Mouse (Mus musculus): ENCODE measurements around the gene Tprg.

The Tprg gene

GRCm38 (mm10) chr16:25296746-25297145 lies 10.1 kb downstream of the Tprg start:
- TF ChIP-seq GATA4 (IDR thresholded peaks at IDR 0.05; ENCODE audit: insufficient replicate concordance, low read length): no peak

GRCm38 (mm10) chr16:25298204-25298603 lies 11.6 kb downstream of the Tprg start:
- no peak for TF ChIP-seq GATA4 (IDR thresholded peaks at IDR 0.05; ENCODE audit: insufficient replicate concordance, low read length)

- no peak for TF ChIP-seq GATA4 (IDR thresholded peaks at IDR 0.05; ENCODE audit: insufficient replicate concordance, low read length)
Observed at GRCm38 (mm10) chr16:25302616-25303015, 16.0 kb downstream of the Tprg start.

GRCm38 (mm10) chr16:25314006-25314405 lies 27.4 kb downstream of the Tprg start:
- no peak for TF ChIP-seq GATA4 (IDR thresholded peaks at IDR 0.05; ENCODE audit: insufficient replicate concordance, low read length)

DNA sequence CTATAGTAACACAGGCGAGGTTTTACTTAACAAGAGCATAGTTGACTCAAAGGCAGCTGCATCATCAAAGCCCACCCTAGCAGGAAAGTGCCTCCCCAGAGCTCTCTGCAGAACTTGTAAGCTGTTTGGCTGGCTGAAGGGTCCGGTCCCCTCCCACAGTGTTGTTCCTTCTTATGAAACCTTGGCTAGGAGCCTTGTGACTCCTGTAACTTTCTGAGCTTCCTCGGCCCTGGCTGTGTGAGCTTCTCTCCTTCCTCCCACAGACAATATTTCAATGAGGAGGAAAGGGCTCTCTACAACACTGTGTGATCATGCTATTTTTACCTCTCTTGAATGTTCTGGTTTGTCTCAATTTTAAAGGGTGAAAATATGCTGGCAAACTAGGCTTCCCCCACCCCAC lies 28.5 kb downstream of the Tprg start:
- no peak for TF ChIP-seq GATA4 (IDR thresholded peaks at IDR 0.05; ENCODE audit: insufficient replicate concordance, low read length)

- TF ChIP-seq GATA4 (IDR thresholded peaks at IDR 0.05; ENCODE audit: insufficient replicate concordance, low read length): no peak
Observed at GRCm38 (mm10) chr16:25325631-25326238, 39.1 kb downstream of the Tprg start.

GRCm38 (mm10) chr16:25333279-25334219 lies 46.9 kb downstream of the Tprg start:
- TF ChIP-seq GATA4 (IDR thresholded peaks at IDR 0.05; ENCODE audit: insufficient replicate concordance, low read length): no peak

- TF ChIP-seq GATA4 (IDR thresholded peaks at IDR 0.05; ENCODE audit: insufficient replicate concordance, low read length): no peak
Observed at GRCm38 (mm10) chr16:25335058-25335703, 48.6 kb downstream of the Tprg start.

DNA sequence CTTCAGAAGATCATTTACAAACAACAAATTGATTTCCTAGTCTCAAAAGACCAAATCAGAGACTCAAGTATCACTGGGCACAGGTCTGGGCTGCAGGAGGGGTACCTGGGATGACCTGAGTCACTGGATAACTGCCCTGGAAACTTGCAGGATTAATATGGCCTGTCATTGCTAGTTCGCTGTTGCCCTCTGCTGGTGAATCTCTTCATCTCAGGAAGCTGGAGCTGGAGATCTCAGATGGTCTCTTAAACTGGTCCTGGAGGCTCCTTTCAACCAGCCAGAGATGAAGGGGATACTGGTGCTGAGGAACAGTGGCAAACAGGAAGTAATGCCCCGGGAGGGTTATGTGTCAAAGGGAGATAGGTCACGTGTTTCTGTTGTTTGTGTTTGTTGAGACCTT lies 63.0 kb downstream of the Tprg start:
- TF ChIP-seq GATA4 (IDR thresholded peaks at IDR 0.05; ENCODE audit: insufficient replicate concordance, low read length): no peak

DNA sequence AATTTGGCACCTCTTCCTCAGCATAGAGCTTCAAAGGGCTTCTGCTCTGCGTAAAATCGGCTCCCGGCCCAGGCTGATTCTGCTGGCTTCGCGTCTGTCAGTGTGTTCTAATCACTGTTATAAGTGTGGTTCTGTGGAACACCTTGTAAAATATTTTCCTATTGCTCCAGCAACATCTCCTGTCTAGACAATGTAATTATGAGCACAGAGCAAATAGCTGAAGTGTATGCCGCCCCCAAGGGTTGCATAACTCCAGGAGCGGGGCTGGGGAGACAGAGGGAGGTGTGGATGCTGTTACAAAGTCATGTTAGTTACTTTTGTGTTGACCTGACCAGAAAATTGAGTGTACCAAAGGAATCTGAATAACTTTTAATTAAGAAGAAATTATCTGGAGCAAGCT lies 81.2 kb downstream of the Tprg start:
- no peak for TF ChIP-seq GATA4 (IDR thresholded peaks at IDR 0.05; ENCODE audit: insufficient replicate concordance, low read length)

DNA sequence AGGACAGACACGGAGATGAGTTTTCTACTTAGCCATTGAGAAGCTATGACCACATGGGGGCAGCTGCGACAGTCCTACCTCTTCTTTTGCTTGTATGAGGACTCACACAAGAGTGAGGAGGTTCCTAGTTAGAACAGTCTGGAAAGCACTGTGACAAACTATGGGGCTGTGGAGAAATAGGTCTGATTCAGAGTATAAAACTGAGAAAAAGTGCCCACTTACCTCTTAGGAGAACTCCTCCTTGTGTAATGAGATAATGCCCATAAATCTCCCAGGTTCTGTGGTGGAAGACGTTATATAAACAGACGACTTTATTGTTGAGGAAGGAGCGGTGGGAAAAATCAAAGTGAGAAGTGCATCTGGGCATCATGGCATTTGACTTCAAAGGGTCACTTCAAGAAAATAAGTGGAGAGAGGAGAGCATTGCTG lies 83.4 kb downstream of the Tprg start:
- no peak for TF ChIP-seq GATA4 (IDR thresholded peaks at IDR 0.05; ENCODE audit: insufficient replicate concordance, low read length)

DNA sequence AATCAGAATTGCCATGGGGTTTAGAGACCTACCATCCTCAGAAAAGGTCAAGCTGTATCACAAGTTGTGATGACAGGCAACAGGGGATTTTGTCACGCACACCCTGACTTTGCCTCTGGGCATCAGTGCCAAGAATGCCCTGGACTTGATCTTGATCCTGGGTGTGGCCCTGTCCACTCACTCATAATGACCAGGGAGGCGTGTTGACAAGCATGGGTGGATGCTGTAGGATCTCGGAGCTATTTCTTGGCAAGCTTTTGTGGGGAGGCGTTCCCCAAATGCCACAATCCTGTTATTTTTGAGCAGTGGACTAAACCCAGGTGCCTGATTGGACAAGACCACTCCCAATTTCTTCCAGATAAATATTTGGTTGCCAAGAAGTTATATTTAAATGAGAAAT lies 87.5 kb downstream of the Tprg start:
- no peak for TF ChIP-seq GATA4 (IDR thresholded peaks at IDR 0.05; ENCODE audit: insufficient replicate concordance, low read length)

DNA sequence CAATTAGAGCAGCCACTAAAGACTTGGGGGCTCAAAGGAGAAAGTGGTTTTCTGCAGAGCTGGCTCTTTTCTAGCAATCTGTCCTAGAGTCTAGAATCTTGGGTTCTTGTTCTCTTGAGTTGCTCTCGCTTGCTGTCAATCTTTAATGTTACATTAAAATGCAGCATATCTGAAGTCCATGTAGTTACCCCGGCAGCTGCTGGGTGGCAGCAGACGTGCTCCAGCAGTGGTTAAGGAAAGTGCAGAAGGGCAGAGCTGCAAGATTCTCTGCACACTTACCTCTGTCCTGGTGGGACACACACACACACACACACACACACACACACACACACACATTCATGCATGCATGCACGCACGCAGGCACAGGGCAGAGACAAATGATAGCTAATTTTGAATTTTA lies 88.2 kb downstream of the Tprg start:
- TF ChIP-seq GATA4 (IDR thresholded peaks at IDR 0.05; ENCODE audit: insufficient replicate concordance, low read length): no peak

GRCm38 (mm10) chr16:25376720-25377373 lies 90.2 kb downstream of the Tprg start:
- no peak for TF ChIP-seq GATA4 (IDR thresholded peaks at IDR 0.05; ENCODE audit: insufficient replicate concordance, low read length)

GRCm38 (mm10) chr16:25377695-25378094 lies 91.1 kb downstream of the Tprg start:
- no peak for TF ChIP-seq GATA4 (IDR thresholded peaks at IDR 0.05; ENCODE audit: insufficient replicate concordance, low read length)

Data from liver, adult (tissue).